Mouse (Mus musculus) CH12.LX (cell line): Measurements from ENCODE around the gene Hoxc8.

Experiments
- CTCF ChIP-seq, 2 experiments: IDR thresholded peaks in 1 of 2; conservative IDR thresholded peaks in 1 of 2; 2 replicates each; pipeline ENCODE4 v1.5.1; 2011 to 2012; ENCODE audit warnings: low read depth in 2 of 2, low read length in 2 of 2, improper control_type of control experiment in 1 of 2, inconsistent platforms in 1 of 2, mild to moderate bottlenecking in 1 of 2, moderate library complexity in 1 of 2
- KAT2A ChIP-seq: IDR thresholded peaks from 2 replicates; pipeline ENCODE4 v1.6.1; 2012; ENCODE audit warnings: low read length, improper control_type of control experiment, inconsistent platforms; ENCODE audit not compliant: insufficient replicate concordance
- MAFK ChIP-seq: IDR thresholded peaks from 2 replicates; pipeline ENCODE4 v1.6.1; 2011; ENCODE audit warnings: low read length, improper control_type of control experiment; ENCODE audit not compliant: insufficient replicate concordance
- MAX ChIP-seq: IDR thresholded peaks from 2 replicates; pipeline ENCODE4 v1.6.1; 2011; ENCODE audit warnings: low read length, improper control_type of control experiment
- POLR2AphosphoS2 ChIP-seq: IDR thresholded peaks from 2 replicates; pipeline ENCODE4 v1.6.1; 2011; ENCODE audit warnings: low read depth, low read length, improper control_type of control experiment
- RCOR1 ChIP-seq: conservative IDR thresholded peaks from 2 replicates; pipeline ENCODE4 v1.6.1; 2012; ENCODE audit warnings: low read depth, mild to moderate bottlenecking, inconsistent platforms, low read length, improper control_type of control experiment
- UBTF ChIP-seq: IDR thresholded peaks from 2 replicates; pipeline ENCODE4 v1.6.1; 2012; ENCODE audit warnings: low read depth, mild to moderate bottlenecking, inconsistent platforms, low read length, improper control_type of control experiment, moderate library complexity
- USF1 ChIP-seq: IDR thresholded peaks from 2 replicates; pipeline ENCODE4 v1.6.1; 2014; ENCODE audit warnings: low read depth, mild to moderate bottlenecking, inconsistent platforms, low read length, improper control_type of control experiment

GRCm38 (mm10) chr15:103002156-103002555, 11.7 kb downstream of the Hoxc8 start:
- no peak for TF ChIP-seq RCOR1
- no peak for TF ChIP-seq USF1
- TF ChIP-seq CTCF (conservative IDR thresholded peaks at IDR 0.05 in 1 of 2, IDR thresholded peaks at IDR 0.05 in 1 of 2; ENCODE audit: low read depth in 2 of 2, low read length in 2 of 2): no peak
- TF ChIP-seq MAFK: no peak
- no peak for TF ChIP-seq POLR2AphosphoS2
- no peak for TF ChIP-seq MAX
- TF ChIP-seq KAT2A: no peak
- TF ChIP-seq UBTF: no peak
